Mouse (Mus musculus): Measurements from ENCODE around the gene Rab11a. TPM values are rescaled to one million over a fixed set of nuclear protein-coding genes. Genes with fewer than 3 reads are reported as not detected.

The Rab11a gene
- polyA plus RNA-seq (2014; fragmentation: Nextera tagmentation; extraction: Ambion mirVana), result 410 and 427 TPM in 2 replicates

DNA sequence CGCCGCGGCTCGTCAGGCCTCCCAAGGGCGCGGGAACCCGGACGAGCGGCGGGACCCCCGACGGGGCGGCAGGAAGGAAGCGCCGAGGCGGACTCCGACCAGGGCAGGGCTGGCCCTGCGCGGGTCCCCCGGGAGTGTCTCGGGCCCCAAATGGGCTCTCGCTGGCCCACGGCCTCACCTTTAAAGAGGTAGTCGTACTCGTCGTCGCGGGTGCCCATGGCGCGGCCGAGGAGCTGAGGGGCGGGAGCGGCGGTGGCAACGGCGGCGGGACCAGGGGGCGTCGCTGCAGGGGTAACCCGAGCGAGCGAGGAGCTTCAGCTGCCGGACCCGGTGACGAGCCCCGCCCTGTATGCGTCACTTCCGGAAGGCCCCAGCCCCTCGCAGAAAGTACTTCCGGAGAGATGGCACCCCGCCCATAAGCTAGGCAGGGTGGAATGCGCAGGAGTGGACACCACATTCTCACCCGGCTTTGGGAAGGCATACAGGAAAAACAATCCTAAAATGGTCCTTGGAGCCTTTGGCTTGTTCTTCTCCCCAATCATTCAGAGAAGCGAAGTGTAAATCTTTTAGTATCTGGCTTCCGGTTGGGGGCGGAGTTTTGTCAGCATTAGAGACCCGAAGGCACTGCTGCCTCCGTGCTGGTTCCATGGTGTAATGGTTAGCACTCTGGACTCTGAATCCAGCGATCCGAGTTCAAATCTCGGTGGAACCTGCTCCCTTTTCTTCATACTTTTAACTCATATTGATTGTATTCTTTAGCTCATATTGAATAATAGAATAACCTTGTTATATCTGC, at the start of gene Rab11a:
Gene Rab11a, minus strand, starts transcription at position 353 of the 796 bp plus-strand sequence.
- H3K4me3 ChIP-seq (ENCODE audit: low read depth, low read length), result peak within 1 kb of the TSS; percentile 97
- DNase-seq (ENCODE audit: low spot score) (peak; percentile 97), ATAC-seq (peak; percentile 97)
- peaks cover 4% of the 10 kb centered on the region; the same call in 1 of the 2 replicates for H3K4me1 ChIP-seq (ENCODE audit: control insufficient read depth, insufficient read depth, low read length)
- H3K27me3 ChIP-seq (replicated peaks; ENCODE audit: control insufficient read depth, insufficient read depth, low read length), result no peaks in the 10 kb centered on the region
- under 1% methylated on average over 58 of the region's 61 CpGs for WGBS
- H3K27ac ChIP-seq (ENCODE audit: low read depth, low read length), result peak within 1 kb of the TSS; percentile 94
- H3K4me2 ChIP-seq (ENCODE audit: low read length), result peak within 1 kb of the TSS; percentile 54
- H3K36me3 ChIP-seq (ENCODE audit: control insufficient read depth, insufficient read depth, low read length), result no peaks in the 10 kb centered on the region
- peak within 1 kb of the TSS; percentile 88 for H3K9ac ChIP-seq (ENCODE audit: low read length)
- no peaks in the 10 kb centered on the region for H3K9me3 ChIP-seq (replicated peaks; ENCODE audit: control insufficient read depth, low read length)

GRCm38 (mm10) chr9:64786216-64786905, 48.8 kb upstream of the Rab11a start:
- no peak overlapping the region for H3K27ac ChIP-seq (ENCODE audit: low read depth, low read length)
- no peak for ATAC-seq
- no peak overlapping the region for H3K4me2 ChIP-seq (ENCODE audit: low read length)
- no peaks in the 10 kb centered on the region for H3K9me3 ChIP-seq (replicated peaks; ENCODE audit: control insufficient read depth, low read length)
- WGBS, result 72% methylated on average over 9 of the region's 9 CpGs
- H3K9ac ChIP-seq (ENCODE audit: low read length), result no peak overlapping the region
- H3K4me3 ChIP-seq (ENCODE audit: low read depth, low read length), result no peak overlapping the region
- peak; percentile 66 for DNase-seq (ENCODE audit: low spot score)
- no peaks in the 10 kb centered on the region for H3K27me3 ChIP-seq (replicated peaks; ENCODE audit: control insufficient read depth, insufficient read depth, low read length)
- H3K36me3 ChIP-seq (ENCODE audit: control insufficient read depth, insufficient read depth, low read length), result no peaks in the 10 kb centered on the region
- no peaks in the 10 kb centered on the region for H3K4me1 ChIP-seq (ENCODE audit: control insufficient read depth, insufficient read depth, low read length)

- H3K36me3 ChIP-seq (ENCODE audit: control insufficient read depth, insufficient read depth, low read length), result no peaks in the 10 kb centered on the region
- H3K27me3 ChIP-seq (replicated peaks; ENCODE audit: control insufficient read depth, insufficient read depth, low read length), result no peaks in the 10 kb centered on the region
- H3K9ac ChIP-seq (ENCODE audit: low read length), result no peak overlapping the region
- no peak overlapping the region for H3K4me2 ChIP-seq (ENCODE audit: low read length)
- DNase-seq (ENCODE audit: low spot score), result peak; percentile 57
- no peak overlapping the region for H3K27ac ChIP-seq (ENCODE audit: low read depth, low read length)
- no peak overlapping the region for H3K4me3 ChIP-seq (ENCODE audit: low read depth, low read length)
- H3K4me1 ChIP-seq (ENCODE audit: control insufficient read depth, insufficient read depth, low read length), result no peaks in the 10 kb centered on the region
- WGBS, result 41% methylated on average over 4 of the region's 4 CpGs
- no peaks in the 10 kb centered on the region for H3K9me3 ChIP-seq (replicated peaks; ENCODE audit: control insufficient read depth, low read length)
- no peak for ATAC-seq
These were observed 47.3 kb upstream of the Rab11a start for GRCm38 (mm10) chr9:64784841-64785240.

DNA sequence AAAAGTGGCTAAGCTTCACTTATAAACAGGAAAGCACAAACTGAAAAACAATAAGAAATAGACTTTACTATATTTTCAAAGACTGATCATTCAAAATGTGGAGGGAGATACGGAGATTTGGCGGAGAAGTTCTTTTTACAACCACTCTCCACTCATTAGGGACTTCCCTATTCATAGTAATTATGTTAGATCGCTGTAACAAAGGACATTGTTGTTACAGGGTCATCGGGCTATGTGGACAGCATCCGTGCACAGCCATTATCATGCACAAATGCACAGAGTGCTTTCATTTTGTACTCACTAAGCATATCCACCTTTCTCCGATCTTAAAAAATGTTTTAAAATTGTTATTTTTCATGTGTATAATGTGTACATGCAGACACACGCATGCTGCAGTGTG, 46.0 kb upstream of the Rab11a start:
- H3K36me3 ChIP-seq (ENCODE audit: control insufficient read depth, insufficient read depth, low read length), result no peaks in the 10 kb centered on the region
- H3K9me3 ChIP-seq (replicated peaks; ENCODE audit: control insufficient read depth, low read length), result no peaks in the 10 kb centered on the region
- no peak for DNase-seq (ENCODE audit: low spot score)
- H3K9ac ChIP-seq (ENCODE audit: low read length), result no peak overlapping the region
- no peak for ATAC-seq
- H3K4me3 ChIP-seq (ENCODE audit: low read depth, low read length), result no peak overlapping the region
- H3K27me3 ChIP-seq (replicated peaks; ENCODE audit: control insufficient read depth, insufficient read depth, low read length), result no peaks in the 10 kb centered on the region
- no peak overlapping the region for H3K4me2 ChIP-seq (ENCODE audit: low read length)
- no peak overlapping the region for H3K27ac ChIP-seq (ENCODE audit: low read depth, low read length)
- WGBS, result 70% methylated on average over 7 of the region's 7 CpGs
- no peaks in the 10 kb centered on the region for H3K4me1 ChIP-seq (ENCODE audit: control insufficient read depth, insufficient read depth, low read length)

DNA sequence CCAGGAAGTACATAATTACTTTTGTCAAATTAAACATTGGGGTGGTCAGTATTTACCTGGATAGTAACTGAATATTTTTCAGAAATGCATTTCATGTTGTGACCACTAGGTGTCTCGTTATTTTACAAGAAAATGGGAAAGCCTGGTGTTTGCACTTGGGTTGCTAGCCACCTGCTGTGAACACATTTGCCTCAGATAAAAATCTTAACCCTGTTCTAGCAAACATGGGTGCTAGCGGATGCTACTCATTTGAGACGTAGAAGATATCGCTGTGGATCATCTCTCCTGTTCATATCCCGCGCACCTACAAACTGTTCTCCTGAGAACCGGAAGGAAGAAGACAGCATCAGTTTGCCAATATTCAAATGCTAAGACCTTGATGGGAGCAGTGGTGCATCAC, 42.1 kb upstream of the Rab11a start:
- no peak for ATAC-seq
- H3K4me3 ChIP-seq (ENCODE audit: low read depth, low read length), result no peak overlapping the region
- H3K4me2 ChIP-seq (ENCODE audit: low read length), result no peak overlapping the region
- WGBS, result 48% methylated on average over 7 of the region's 7 CpGs
- H3K27ac ChIP-seq (ENCODE audit: low read depth, low read length), result no peak overlapping the region
- no peaks in the 10 kb centered on the region for H3K9me3 ChIP-seq (replicated peaks; ENCODE audit: control insufficient read depth, low read length)
- no peaks in the 10 kb centered on the region for H3K36me3 ChIP-seq (ENCODE audit: control insufficient read depth, insufficient read depth, low read length)
- H3K9ac ChIP-seq (ENCODE audit: low read length), result no peak overlapping the region
- DNase-seq (ENCODE audit: low spot score), result peak; percentile 84
- no peaks in the 10 kb centered on the region for H3K27me3 ChIP-seq (replicated peaks; ENCODE audit: control insufficient read depth, insufficient read depth, low read length)
- peaks cover 1% of the 10 kb centered on the region; the same call in 1 of the 2 replicates for H3K4me1 ChIP-seq (ENCODE audit: control insufficient read depth, insufficient read depth, low read length)

DNA sequence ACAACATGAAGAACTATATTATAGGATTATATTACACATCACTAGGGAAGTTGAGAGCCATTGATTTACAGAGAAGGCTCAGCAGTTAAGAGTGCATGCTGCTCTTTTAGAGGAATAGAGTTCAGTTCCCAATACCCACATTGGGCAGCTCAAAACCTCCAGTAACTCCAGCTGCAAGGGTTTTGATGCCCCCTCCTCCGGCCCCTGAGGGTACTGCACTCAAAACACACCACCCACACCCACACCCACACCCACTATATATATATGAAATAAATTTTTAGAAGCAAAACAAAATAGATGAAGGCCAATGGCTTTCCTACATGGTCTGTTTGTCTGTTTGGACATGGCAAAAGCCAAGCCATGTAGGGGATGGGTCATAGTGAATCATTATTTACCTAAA, 40.6 kb upstream of the Rab11a start:
- Histone ChIP-seq H3K27ac (ENCODE audit: low read depth, low read length) (no peak overlapping the region), H3K9me3 (replicated peaks; ENCODE audit: control insufficient read depth, low read length) (no peaks in the 10 kb centered on the region), H3K4me3 (ENCODE audit: low read depth, low read length) (no peak overlapping the region), H3K36me3 (ENCODE audit: control insufficient read depth, insufficient read depth, low read length) (no peaks in the 10 kb centered on the region), H3K9ac (ENCODE audit: low read length) (no peak overlapping the region), H3K27me3 (replicated peaks; ENCODE audit: control insufficient read depth, insufficient read depth, low read length) (no peaks in the 10 kb centered on the region), H3K4me2 (ENCODE audit: low read length) (no peak overlapping the region), H3K4me1 (ENCODE audit: control insufficient read depth, insufficient read depth, low read length) (peaks cover 4% of the 10 kb centered on the region; the same call in 1 of the 2 replicates)
- ATAC-seq, result no peak
- WGBS, result 80% methylated on average over 1 of the region's 1 CpGs
- no peak for DNase-seq (ENCODE audit: low spot score)

- Histone ChIP-seq H3K27me3 (replicated peaks; ENCODE audit: control insufficient read depth, insufficient read depth, low read length) (no peaks in the 10 kb centered on the region), H3K9me3 (replicated peaks; ENCODE audit: control insufficient read depth, low read length) (no peaks in the 10 kb centered on the region), H3K4me3 (ENCODE audit: low read depth, low read length) (no peak overlapping the region), H3K36me3 (ENCODE audit: control insufficient read depth, insufficient read depth, low read length) (no peaks in the 10 kb centered on the region), H3K27ac (ENCODE audit: low read depth, low read length) (no peak overlapping the region), H3K9ac (ENCODE audit: low read length) (no peak overlapping the region), H3K4me2 (ENCODE audit: low read length) (no peak overlapping the region), H3K4me1 (ENCODE audit: control insufficient read depth, insufficient read depth, low read length) (peaks cover 4% of the 10 kb centered on the region; the same call in 1 of the 2 replicates)
- WGBS, result 89% methylated on average over 4 of the region's 4 CpGs
- DNase-seq (ENCODE audit: low spot score) (no peak), ATAC-seq (no peak)
These were observed 40.0 kb upstream of the Rab11a start for GRCm38 (mm10) chr9:64777441-64777987.

GRCm38 (mm10) chr9:64775491-64775890, 37.9 kb upstream of the Rab11a start:
- no peak overlapping the region for H3K4me3 ChIP-seq (ENCODE audit: low read depth, low read length)
- peaks cover 4% of the 10 kb centered on the region; the same call in 1 of the 2 replicates for H3K4me1 ChIP-seq (ENCODE audit: control insufficient read depth, insufficient read depth, low read length)
- DNase-seq (ENCODE audit: low spot score) (no peak), ATAC-seq (no peak)
- no peaks in the 10 kb centered on the region for H3K9me3 ChIP-seq (replicated peaks; ENCODE audit: control insufficient read depth, low read length)
- H3K27me3 ChIP-seq (replicated peaks; ENCODE audit: control insufficient read depth, insufficient read depth, low read length), result no peaks in the 10 kb centered on the region
- WGBS, result 85% methylated on average over 4 of the region's 4 CpGs
- no peak overlapping the region for H3K4me2 ChIP-seq (ENCODE audit: low read length)
- no peaks in the 10 kb centered on the region for H3K36me3 ChIP-seq (ENCODE audit: control insufficient read depth, insufficient read depth, low read length)
- no peak overlapping the region for H3K27ac ChIP-seq (ENCODE audit: low read depth, low read length)
- no peak overlapping the region for H3K9ac ChIP-seq (ENCODE audit: low read length)
